Mouse (Mus musculus): ENCODE results near the gene Slc25a33. TPM values are rescaled to one million over a fixed set of nuclear protein-coding genes. Genes with fewer than 3 reads are reported as not detected.

Gene Slc25a33
- polyA plus RNA-seq, 1 experiment from 2014 or later = 21.8 TPM

GRCm38 (mm10) chr4:149722104-149723020, 51.7 kb downstream of the Slc25a33 start:
- Histone ChIP-seq H3K4me2 (replicated peaks) (no peak overlapping the region), H3K4me1 (peaks cover 5% of the 10 kb centered on the region; the same call in 1 of the 2 replicates), H3K36me3 (peaks cover 51% of the 10 kb centered on the region), H3K4me3 (no peak overlapping the region), H3K9me3 (no peaks in the 10 kb centered on the region), H3K27me3 (no peaks in the 10 kb centered on the region), H3K27ac (replicated peaks) (no peak overlapping the region), H3K9ac (replicated peaks) (no peak overlapping the region)
- 84% methylated on average over 24 of the region's 24 CpGs for WGBS
- ATAC-seq (replicated peaks) = no peak

GRCm38 (mm10) chr4:149721163-149721562, 52.9 kb downstream of the Slc25a33 start:
- Histone ChIP-seq H3K27me3 (no peaks in the 10 kb centered on the region), H3K4me2 (replicated peaks) (no peak overlapping the region), H3K36me3 (peaks cover 52% of the 10 kb centered on the region), H3K9me3 (no peaks in the 10 kb centered on the region), H3K27ac (replicated peaks) (no peak overlapping the region), H3K9ac (replicated peaks) (no peak overlapping the region), H3K4me1 (peaks cover 5% of the 10 kb centered on the region; the same call in 1 of the 2 replicates), H3K4me3 (no peak overlapping the region)
- ATAC-seq (replicated peaks) = no peak
- 91% methylated on average over 8 of the region's 8 CpGs for WGBS

- no peaks in the 10 kb centered on the region for H3K27me3 ChIP-seq
These were observed 54.4 kb downstream of the Slc25a33 start for GRCm38 (mm10) chr4:149719686-149720085.

GRCm38 (mm10) chr4:149714542-149714941, 59.5 kb downstream of the Slc25a33 start:
- Histone ChIP-seq H3K36me3 (peaks cover 46% of the 10 kb centered on the region), H3K4me1 (no peaks in the 10 kb centered on the region; the same call in 1 of the 2 replicates), H3K27me3 (no peaks in the 10 kb centered on the region), H3K27ac (replicated peaks) (no peak overlapping the region), H3K4me3 (no peak overlapping the region), H3K9ac (replicated peaks) (no peak overlapping the region), H3K4me2 (replicated peaks) (no peak overlapping the region), H3K9me3 (no peaks in the 10 kb centered on the region)
- WGBS = 84% methylated on average over 3 of the region's 3 CpGs
- no peak for ATAC-seq (replicated peaks)

More at GRCm38 (mm10) chr4:149719686-149720085, 54.4 kb downstream of the Slc25a33 start:
- Histone ChIP-seq H3K36me3 (peaks cover 58% of the 10 kb centered on the region), H3K9me3 (no peaks in the 10 kb centered on the region), H3K4me3 (no peak overlapping the region), H3K9ac (replicated peaks) (no peak overlapping the region), H3K4me1 (peaks cover 5% of the 10 kb centered on the region; the same call in 1 of the 2 replicates), H3K27ac (replicated peaks) (no peak overlapping the region), H3K4me2 (replicated peaks) (no peak overlapping the region)
- ATAC-seq (replicated peaks) = no peak
- 84% methylated on average over 6 of the region's 6 CpGs for WGBS

GRCm38 (mm10) chr4:149711955-149712354, 62.1 kb downstream of the Slc25a33 start:
- ATAC-seq (replicated peaks) = no peak
- H3K27me3 ChIP-seq = no peaks in the 10 kb centered on the region
- no peak overlapping the region for H3K4me2 ChIP-seq (replicated peaks)
- 22% methylated on average over 7 of the region's 7 CpGs for WGBS
- H3K9me3 ChIP-seq = no peaks in the 10 kb centered on the region
- H3K9ac ChIP-seq (replicated peaks) = no peak overlapping the region
- no peak overlapping the region for H3K4me3 ChIP-seq
- no peak overlapping the region for H3K27ac ChIP-seq (replicated peaks)
- peaks cover 21% of the 10 kb centered on the region for H3K36me3 ChIP-seq
- H3K4me1 ChIP-seq = no peaks in the 10 kb centered on the region; the same call in 1 of the 2 replicates

- H3K36me3 ChIP-seq = peaks cover 17% of the 10 kb centered on the region
- H3K9ac ChIP-seq (replicated peaks) = no peak overlapping the region
- no peak overlapping the region for H3K4me2 ChIP-seq (replicated peaks)
- ATAC-seq (replicated peaks) = no peak
- WGBS = 94% methylated on average over 5 of the region's 5 CpGs
- H3K4me3 ChIP-seq = no peak overlapping the region
- no peaks in the 10 kb centered on the region for H3K9me3 ChIP-seq
- H3K4me1 ChIP-seq = no peaks in the 10 kb centered on the region; the same call in 1 of the 2 replicates
- no peaks in the 10 kb centered on the region for H3K27me3 ChIP-seq
- H3K27ac ChIP-seq (replicated peaks) = no peak overlapping the region
These were observed 62.6 kb downstream of the Slc25a33 start for GRCm38 (mm10) chr4:149711485-149711884.

- H3K4me1 ChIP-seq = no peaks in the 10 kb centered on the region; the same call in 1 of the 2 replicates
- WGBS = 21% methylated on average over 5 of the region's 5 CpGs
- H3K9me3 ChIP-seq = no peaks in the 10 kb centered on the region
- no peak overlapping the region for H3K9ac ChIP-seq (replicated peaks)
- no peak overlapping the region for H3K27ac ChIP-seq (replicated peaks)
- no peaks in the 10 kb centered on the region for H3K27me3 ChIP-seq
- peak; percentile 51 for ATAC-seq (replicated peaks)
- H3K36me3 ChIP-seq = peaks cover 9% of the 10 kb centered on the region; the same call in 1 of the 2 replicates
- H3K4me3 ChIP-seq = no peak overlapping the region
- H3K4me2 ChIP-seq (replicated peaks) = no peak overlapping the region
These were observed 63.6 kb downstream of the Slc25a33 start for GRCm38 (mm10) chr4:149710510-149710909.

- no peak overlapping the region for H3K9ac ChIP-seq (replicated peaks)
- no peaks in the 10 kb centered on the region for H3K27me3 ChIP-seq
- no peak for ATAC-seq (replicated peaks)
- H3K36me3 ChIP-seq = no peaks in the 10 kb centered on the region
- H3K4me3 ChIP-seq = no peak overlapping the region
- H3K9me3 ChIP-seq = no peaks in the 10 kb centered on the region
- WGBS = 92% methylated on average over 8 of the region's 8 CpGs
- no peak overlapping the region for H3K27ac ChIP-seq (replicated peaks)
- no peak overlapping the region for H3K4me2 ChIP-seq (replicated peaks)
- no peaks in the 10 kb centered on the region for H3K4me1 ChIP-seq
These were observed 68.1 kb downstream of the Slc25a33 start for GRCm38 (mm10) chr4:149705941-149706340.

GRCm38 (mm10) chr4:149705298-149705697, 68.8 kb downstream of the Slc25a33 start:
- H3K4me3 ChIP-seq = no peak overlapping the region
- no peak overlapping the region for H3K4me2 ChIP-seq (replicated peaks)
- no peak for ATAC-seq (replicated peaks)
- H3K27ac ChIP-seq (replicated peaks) = no peak overlapping the region
- no peaks in the 10 kb centered on the region for H3K27me3 ChIP-seq
- H3K9ac ChIP-seq (replicated peaks) = no peak overlapping the region
- H3K4me1 ChIP-seq = no peaks in the 10 kb centered on the region
- no peaks in the 10 kb centered on the region for H3K36me3 ChIP-seq
- WGBS = 78% methylated on average over 7 of the region's 7 CpGs
- H3K9me3 ChIP-seq = no peaks in the 10 kb centered on the region

GRCm38 (mm10) chr4:149702210-149702979, 71.7 kb downstream of the Slc25a33 start, which contains the start of gene Pik3cd:
TSS of gene Pik3cd (minus strand) at chr4:149702571.
- H3K4me1 ChIP-seq = peaks cover 9% of the 10 kb centered on the region
- WGBS = 76% methylated on average over 19 of the region's 19 CpGs
- H3K9me3 ChIP-seq = no peaks in the 10 kb centered on the region
- H3K4me2 ChIP-seq (replicated peaks) = no peak within 1 kb of the TSS
- no peak for ATAC-seq (replicated peaks)
- H3K27me3 ChIP-seq = 0 out of 2 replicates have a peak, but pooled peaks cover 2% of the 10 kb centered on the region
- H3K4me3 ChIP-seq = no peak within 1 kb of the TSS
- H3K9ac ChIP-seq (replicated peaks) = no peak within 1 kb of the TSS
- no peaks in the 10 kb centered on the region for H3K36me3 ChIP-seq
- no peak within 1 kb of the TSS for H3K27ac ChIP-seq (replicated peaks)

GRCm38 (mm10) chr4:149701426-149702209, 72.5 kb downstream of the Slc25a33 start:
- WGBS = 57% methylated on average over 18 of the region's 18 CpGs
- no peak overlapping the region for H3K9ac ChIP-seq (replicated peaks)
- H3K27ac ChIP-seq (replicated peaks) = no peak overlapping the region
- H3K4me1 ChIP-seq = peaks cover 9% of the 10 kb centered on the region
- no peak for ATAC-seq (replicated peaks)
- H3K4me2 ChIP-seq (replicated peaks) = no peak overlapping the region
- H3K9me3 ChIP-seq = no peaks in the 10 kb centered on the region
- H3K4me3 ChIP-seq = no peak overlapping the region
- H3K36me3 ChIP-seq = no peaks in the 10 kb centered on the region
- 0 out of 2 replicates have a peak, but pooled peaks cover 3% of the 10 kb centered on the region for H3K27me3 ChIP-seq
